Mouse (Mus musculus) embryonic fibroblast, embryonic 13.5 days (primary cell): ENCODE results near the gene 1500015O10Rik.

ENCODE experiments used
- CTCF ChIP-seq: IDR thresholded peaks from 2 replicates; pipeline ENCODE4 v1.5.1; 2011; ENCODE audit warnings: mild to moderate bottlenecking, control low read depth, low read length, moderate library complexity, borderline replicate concordance; ENCODE audit not compliant: insufficient read depth
- POLR2A ChIP-seq: IDR thresholded peaks from 2 replicates; pipeline ENCODE4 v1.6.1; 2011; ENCODE audit warnings: low read depth, mild to moderate bottlenecking, control low read depth, low read length, moderate library complexity

GRCm38 (mm10) chr1:43786711-43787110 lies 56.3 kb downstream of the 1500015O10Rik start:
- TF ChIP-seq POLR2A: no peak
- TF ChIP-seq CTCF: no peak
